Mouse (Mus musculus): ENCODE measurements around the gene Gm21943.
"Not testable (repeated sequence)": the region's sequence is repeated elsewhere in the genome, so short reads cannot be mapped to it uniquely, and the experiment has no call there.

The Gm21943 gene

GRCm38 (mm10) chrY:57533644-57534043 lies at the start of gene Gm21943:
TSS of gene Gm21943 (minus strand) at chrY:57533744.
- DNase-seq, result not testable (repeated sequence)
